Mouse (Mus musculus) midbrain, embryonic 13.5 days (tissue): ENCODE measurements around the gene Crmp1. TPM values are rescaled to one million over a fixed set of nuclear protein-coding genes. Genes with fewer than 3 reads are reported as not detected.

ENCODE experiments used
- polyA plus RNA-seq: library from polyadenylated mRNA; unstranded; fragments of >200 nt; fragmentation: Nextera tagmentation; extraction: Ambion mirVana; gene quantifications from 2 replicates; pipeline ENCODE4 v1.2.1, GENCODE M21; 2015

Crmp1 gene
- polyA plus RNA-seq, 1 experiment from 2014 or later: 711 TPM

Other genes starting within 250 kb of the Crmp1 start
- 1.1 and 1.3 TPM in 2 replicates for gene Gm1043, start 156.6 kb upstream of the Crmp1 start, polyA plus RNA-seq
- 7.4 and 8.9 TPM in 2 replicates for gene Evc, start 95.0 kb downstream of the Crmp1 start, polyA plus RNA-seq
- 6.2 and 7.5 TPM in 2 replicates for gene Evc2, start 96.6 kb downstream of the Crmp1 start, polyA plus RNA-seq